Mouse (Mus musculus): ENCODE measurements around the gene Tbc1d1. TPM values are rescaled to one million over a fixed set of nuclear protein-coding genes. Genes with fewer than 3 reads are reported as not detected.

The Tbc1d1 gene
- polyA plus RNA-seq, 1 experiment: 18.5 TPM

DNA sequence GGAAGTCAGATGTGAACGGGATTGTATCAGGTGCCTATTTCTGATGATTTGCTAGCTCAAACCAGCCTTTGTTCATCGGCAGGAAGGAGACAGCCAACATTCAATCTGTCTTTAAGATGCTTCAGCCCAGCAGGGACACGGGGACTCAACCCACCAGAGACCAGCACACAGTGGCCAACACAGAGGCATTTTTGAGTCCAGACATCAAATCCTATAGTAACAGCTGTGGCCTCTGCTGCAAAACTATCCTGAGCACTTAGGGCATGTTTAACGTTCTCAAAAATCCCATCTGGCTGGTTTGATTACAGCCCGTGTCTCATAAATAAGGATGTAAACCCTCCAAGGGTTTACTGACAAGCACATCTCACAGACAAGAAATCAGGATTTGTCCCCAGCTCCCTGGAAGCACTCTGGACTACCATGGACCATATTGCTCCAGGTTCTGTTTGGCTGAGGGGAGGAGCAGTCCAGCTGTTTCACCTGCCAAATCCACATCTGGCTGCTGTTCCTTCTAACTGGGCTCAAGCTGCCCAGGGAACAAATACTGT is 207.8 kb downstream of the Tbc1d1 start:
- no peak overlapping the region for H3K4me3 ChIP-seq (replicated peaks; ENCODE audit: extremely low read depth, low read depth, low read length)
- TF ChIP-seq POLR2A (IDR thresholded peaks at IDR 0.05; ENCODE audit: borderline replicate concordance, extremely low read depth, low read depth, low read length) (no peak), CTCF (IDR thresholded peaks at IDR 0.05; ENCODE audit: insufficient read depth, low read length) (no peak)
- no peak for DNase-seq
- H3K4me1 ChIP-seq (ENCODE audit: control insufficient read depth, insufficient read depth, low read length): peaks cover 36% of the 10 kb centered on the region
- 49% methylated on average over 5 of the region's 5 CpGs for WGBS

DNA sequence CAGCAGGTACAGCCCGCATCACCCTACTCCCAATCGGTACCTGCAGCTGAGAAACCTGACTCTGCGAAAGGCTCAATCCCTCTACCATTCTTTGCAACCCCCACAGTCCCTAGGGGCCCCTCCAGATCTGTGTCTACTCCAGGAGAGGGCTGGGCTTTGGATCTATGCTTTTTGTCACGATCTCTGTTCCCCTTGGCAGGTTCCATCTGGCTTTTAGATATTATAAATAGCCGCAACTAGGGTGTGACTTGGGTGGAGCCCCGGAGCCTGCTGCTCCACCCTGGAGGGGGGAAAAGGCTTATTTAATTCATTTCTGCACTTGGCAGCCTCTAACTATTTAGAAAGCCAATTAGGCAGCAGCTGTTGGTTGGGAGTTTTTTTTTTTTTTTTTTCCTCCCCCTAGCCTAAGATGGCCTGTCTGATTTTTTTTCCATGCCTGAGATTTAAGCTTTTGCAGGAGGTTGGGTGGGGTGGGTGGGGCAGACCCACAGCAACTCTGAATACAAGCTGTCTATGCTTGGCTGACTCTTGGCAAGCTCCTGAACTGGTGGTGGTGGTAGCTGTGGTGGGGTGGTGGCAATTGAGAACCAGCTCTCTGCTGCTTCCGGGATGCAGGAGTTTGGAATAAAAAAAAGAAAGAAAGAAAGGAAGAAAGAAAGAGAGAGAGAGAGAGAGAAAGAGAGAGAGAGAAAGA is 208.5 kb downstream of the Tbc1d1 start:
- 42% methylated on average over 7 of the region's 7 CpGs for WGBS
- no peak for DNase-seq
- Histone ChIP-seq H3K4me1 (ENCODE audit: control insufficient read depth, insufficient read depth, low read length) (peaks cover 31% of the 10 kb centered on the region), H3K4me3 (replicated peaks; ENCODE audit: extremely low read depth, low read depth, low read length) (no peak overlapping the region)
- TF ChIP-seq POLR2A (IDR thresholded peaks at IDR 0.05; ENCODE audit: borderline replicate concordance, extremely low read depth, low read depth, low read length) (no peak), CTCF (IDR thresholded peaks at IDR 0.05; ENCODE audit: insufficient read depth, low read length) (no peak)

DNA sequence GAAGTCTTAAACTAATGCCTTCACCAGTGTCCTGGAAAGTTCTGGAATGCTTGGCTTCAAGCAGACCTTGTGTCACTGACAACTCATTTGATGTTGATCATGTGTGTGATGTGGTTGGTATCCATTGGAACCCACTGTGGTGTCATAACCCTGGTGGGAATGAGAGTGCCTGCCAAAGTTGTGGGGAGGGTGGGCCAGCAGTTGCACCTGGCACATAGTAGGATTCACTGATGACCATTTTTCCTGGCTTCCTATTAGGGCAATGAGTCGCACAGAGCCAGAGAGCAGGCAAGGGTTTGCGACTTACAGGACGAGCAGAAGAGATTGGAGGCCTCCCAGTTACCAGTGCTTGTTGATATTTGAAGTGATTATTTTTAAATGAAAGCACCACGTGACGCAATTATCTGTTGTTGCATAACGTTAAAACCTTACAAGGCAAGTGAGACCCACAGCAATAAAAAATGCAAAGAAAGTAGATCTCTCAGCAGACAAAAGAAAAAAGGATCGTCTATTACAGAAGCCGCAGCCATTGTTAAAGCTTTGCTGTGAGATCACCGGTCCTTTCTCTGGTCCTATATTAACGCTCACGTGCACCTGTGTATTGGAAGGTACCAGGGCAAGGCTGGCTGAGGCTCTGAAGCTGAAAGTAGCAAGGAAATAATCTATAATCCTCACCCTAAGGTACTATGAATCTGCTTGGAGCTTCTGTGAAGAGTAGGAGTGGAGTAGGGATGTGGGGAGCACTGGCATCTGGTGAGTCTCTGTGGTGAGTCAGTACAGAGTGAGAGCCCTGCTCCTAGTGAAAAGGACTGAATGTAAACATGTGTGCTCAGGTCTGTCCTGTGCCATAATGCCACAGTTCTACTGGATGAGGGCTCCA is 209.3 kb downstream of the Tbc1d1 start:
- peaks cover 25% of the 10 kb centered on the region for H3K4me1 ChIP-seq (ENCODE audit: control insufficient read depth, insufficient read depth, low read length)
- no peak overlapping the region for H3K4me3 ChIP-seq (replicated peaks; ENCODE audit: extremely low read depth, low read depth, low read length)
- no peak for DNase-seq
- no peak for TF ChIP-seq CTCF (IDR thresholded peaks at IDR 0.05; ENCODE audit: insufficient read depth, low read length)
- TF ChIP-seq POLR2A (IDR thresholded peaks at IDR 0.05; ENCODE audit: borderline replicate concordance, extremely low read depth, low read depth, low read length): no peak
- 58% methylated on average over 11 of the region's 11 CpGs for WGBS

DNA sequence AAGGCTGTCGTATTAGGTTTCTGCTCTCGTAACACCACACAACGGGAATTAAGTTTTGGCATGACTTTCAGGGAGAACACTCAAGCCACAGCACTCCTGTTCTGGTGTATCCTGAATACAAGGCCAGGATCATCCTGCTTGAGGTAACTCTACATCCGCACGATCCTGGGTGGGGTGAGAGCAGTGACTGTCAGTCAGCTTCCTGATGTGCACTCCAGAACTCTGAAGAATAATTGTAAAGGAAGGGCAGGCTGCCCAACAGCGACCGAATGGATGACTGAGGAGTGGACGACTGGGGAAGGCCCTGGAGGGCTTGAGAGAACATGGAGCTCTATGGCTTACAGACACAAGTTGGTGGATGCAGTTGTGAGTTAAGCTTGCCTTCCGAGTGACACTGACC is 210.0 kb downstream of the Tbc1d1 start:
- TF ChIP-seq CTCF (IDR thresholded peaks at IDR 0.05; ENCODE audit: insufficient read depth, low read length) (no peak), POLR2A (IDR thresholded peaks at IDR 0.05; ENCODE audit: borderline replicate concordance, extremely low read depth, low read depth, low read length) (no peak)
- no peak for DNase-seq
- H3K4me1 ChIP-seq (ENCODE audit: control insufficient read depth, insufficient read depth, low read length): peaks cover 22% of the 10 kb centered on the region
- H3K4me3 ChIP-seq (replicated peaks; ENCODE audit: extremely low read depth, low read depth, low read length): no peak overlapping the region
- 54% methylated on average over 9 of the region's 9 CpGs for WGBS

DNA sequence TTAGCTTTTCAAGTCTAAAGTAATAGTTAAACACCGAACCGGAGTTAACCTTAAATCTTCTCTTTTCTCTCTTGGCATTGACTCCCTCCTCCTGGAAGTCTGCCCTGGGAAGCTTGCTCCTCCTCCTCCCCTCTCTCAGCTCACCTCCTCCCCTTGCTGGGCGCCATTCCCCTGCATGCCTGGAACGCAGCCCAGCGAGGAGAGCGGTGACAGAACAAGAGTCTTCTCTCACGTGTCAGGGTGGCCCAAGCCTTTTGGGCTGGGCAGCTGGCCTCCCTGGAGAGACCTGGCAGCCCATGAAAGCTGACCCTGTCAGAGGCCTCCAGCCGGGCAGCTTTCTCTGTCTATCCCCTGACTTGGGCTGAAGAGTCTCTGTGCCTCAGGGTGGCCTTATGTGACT is 211.3 kb downstream of the Tbc1d1 start:
- 12% methylated on average over 8 of the region's 8 CpGs for WGBS
- DNase-seq: peak; percentile 68
- Histone ChIP-seq H3K4me1 (ENCODE audit: control insufficient read depth, insufficient read depth, low read length) (peaks cover 22% of the 10 kb centered on the region), H3K4me3 (replicated peaks; ENCODE audit: extremely low read depth, low read depth, low read length) (no peak overlapping the region)
- TF ChIP-seq POLR2A (IDR thresholded peaks at IDR 0.05; ENCODE audit: borderline replicate concordance, extremely low read depth, low read depth, low read length) (no peak), CTCF (IDR thresholded peaks at IDR 0.05; ENCODE audit: insufficient read depth, low read length) (no peak)

DNA sequence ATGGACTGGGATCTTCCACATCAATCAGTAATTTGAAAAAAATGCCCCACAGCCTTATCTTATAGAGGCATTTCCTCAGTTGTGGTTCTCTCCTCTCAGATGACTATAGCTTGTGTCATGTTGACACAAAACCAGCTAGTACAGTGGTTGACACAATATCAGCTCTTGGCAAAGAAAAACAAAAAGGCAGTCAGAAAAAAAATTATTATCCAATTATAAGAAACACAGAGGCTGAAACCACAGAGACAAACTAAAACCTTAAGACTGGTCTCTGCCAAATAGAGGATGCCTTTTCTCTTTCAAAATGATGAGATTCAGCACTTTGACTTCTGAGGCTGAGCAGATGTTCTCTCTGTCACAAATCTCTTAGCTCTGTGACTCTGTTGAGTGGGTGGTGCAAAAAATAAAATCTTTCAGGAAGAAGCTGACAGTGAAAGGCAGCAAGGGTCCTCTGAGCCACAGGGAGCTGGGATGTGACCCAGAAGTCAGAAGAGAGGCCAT is 215.3 kb downstream of the Tbc1d1 start:
- DNase-seq: no peak
- Histone ChIP-seq H3K4me3 (replicated peaks; ENCODE audit: extremely low read depth, low read depth, low read length) (no peak overlapping the region), H3K4me1 (ENCODE audit: control insufficient read depth, insufficient read depth, low read length) (peaks cover 16% of the 10 kb centered on the region)
- TF ChIP-seq CTCF (IDR thresholded peaks at IDR 0.05; ENCODE audit: insufficient read depth, low read length) (no peak), POLR2A (IDR thresholded peaks at IDR 0.05; ENCODE audit: borderline replicate concordance, extremely low read depth, low read depth, low read length) (no peak)

DNA sequence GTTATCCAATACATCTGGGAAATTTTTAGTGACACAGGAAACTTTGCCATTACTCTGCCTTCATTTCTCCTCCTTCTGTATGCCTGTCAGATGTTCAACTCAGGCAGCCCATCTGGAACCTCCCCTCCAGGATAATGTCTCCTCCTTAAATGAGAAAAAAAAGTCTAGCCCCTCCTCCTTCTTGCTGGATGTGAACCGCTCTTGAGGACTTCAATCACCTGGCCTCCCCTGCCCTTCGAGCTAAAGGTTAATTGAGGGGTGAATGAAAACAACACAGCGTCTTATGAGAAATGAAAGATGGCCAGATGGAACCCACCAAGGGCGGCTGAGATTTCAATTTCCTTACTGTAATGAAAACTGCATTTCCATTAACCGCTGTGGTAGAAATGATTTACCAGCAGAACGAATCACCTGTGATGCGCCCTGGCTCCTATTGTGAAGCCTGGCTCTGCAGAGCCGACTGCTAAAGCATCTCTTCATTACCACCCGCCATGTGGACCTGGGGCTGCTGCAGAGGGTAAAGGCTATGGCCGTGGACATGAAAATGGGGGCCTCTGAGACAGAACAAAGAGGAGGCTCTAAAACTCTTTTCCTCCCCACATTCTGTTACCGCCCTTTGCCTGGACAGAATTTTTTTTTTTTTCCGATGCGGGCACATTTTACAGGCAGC is 216.3 kb downstream of the Tbc1d1 start:
- TF ChIP-seq CTCF (IDR thresholded peaks at IDR 0.05; ENCODE audit: insufficient read depth, low read length) (no peak), POLR2A (IDR thresholded peaks at IDR 0.05; ENCODE audit: borderline replicate concordance, extremely low read depth, low read depth, low read length) (no peak)
- WGBS: 89% methylated on average over 13 of the region's 13 CpGs
- DNase-seq: no peak
- Histone ChIP-seq H3K4me3 (replicated peaks; ENCODE audit: extremely low read depth, low read depth, low read length) (no peak overlapping the region), H3K4me1 (ENCODE audit: control insufficient read depth, insufficient read depth, low read length) (peaks cover 15% of the 10 kb centered on the region)

DNA sequence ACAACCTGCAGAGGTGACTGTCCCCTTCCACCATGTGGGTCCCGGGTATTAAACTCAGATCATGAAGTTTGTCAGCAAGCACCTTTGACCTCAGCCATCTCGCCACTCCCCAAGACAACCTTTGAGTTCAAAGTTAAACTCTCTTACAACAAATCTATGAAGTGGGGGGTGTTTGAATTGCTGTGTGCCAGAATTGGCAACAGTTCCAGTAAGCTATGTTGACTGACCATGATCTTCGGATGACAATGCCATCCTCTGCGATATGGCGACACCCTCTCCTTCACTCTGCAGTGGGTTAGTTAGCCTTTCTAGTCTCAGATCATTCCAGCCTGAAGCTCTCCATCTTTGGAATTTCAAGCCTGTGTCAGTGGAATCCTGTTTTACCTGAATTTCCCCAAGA is 217.6 kb downstream of the Tbc1d1 start:
- no peak for DNase-seq
- H3K4me1 ChIP-seq (ENCODE audit: control insufficient read depth, insufficient read depth, low read length): peaks cover 13% of the 10 kb centered on the region
- 84% methylated on average over 5 of the region's 5 CpGs for WGBS
- H3K4me3 ChIP-seq (replicated peaks; ENCODE audit: extremely low read depth, low read depth, low read length): no peak overlapping the region
- no peak for TF ChIP-seq CTCF (IDR thresholded peaks at IDR 0.05; ENCODE audit: insufficient read depth, low read length)
- no peak for TF ChIP-seq POLR2A (IDR thresholded peaks at IDR 0.05; ENCODE audit: borderline replicate concordance, extremely low read depth, low read depth, low read length)

DNA sequence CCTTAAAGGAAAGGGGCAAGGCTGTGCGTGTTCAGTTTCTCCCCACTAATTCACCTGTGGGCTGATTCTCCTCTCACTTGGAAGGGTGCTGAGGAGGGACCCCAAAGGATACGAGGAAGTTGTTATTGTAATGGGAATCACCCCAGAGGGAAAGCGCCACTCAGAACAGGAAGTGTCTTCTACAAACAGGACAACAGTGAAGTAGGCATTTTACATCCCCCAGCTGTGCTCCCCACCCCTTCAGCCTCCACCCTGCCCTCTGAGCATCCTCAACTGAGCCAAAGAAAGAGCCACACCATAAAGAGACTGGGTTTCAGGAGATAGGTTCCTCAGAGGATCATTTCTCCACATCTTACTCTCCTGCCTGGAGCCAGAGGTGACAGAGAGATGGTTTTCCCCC is 219.7 kb downstream of the Tbc1d1 start:
- TF ChIP-seq POLR2A (IDR thresholded peaks at IDR 0.05; ENCODE audit: borderline replicate concordance, extremely low read depth, low read depth, low read length): no peak
- no peak for TF ChIP-seq CTCF (IDR thresholded peaks at IDR 0.05; ENCODE audit: insufficient read depth, low read length)
- 20% methylated on average over 3 of the region's 3 CpGs for WGBS

More for the DNA sequence above, 219.7 kb downstream of the Tbc1d1 start:
- Histone ChIP-seq H3K4me1 (ENCODE audit: control insufficient read depth, insufficient read depth, low read length) (peaks cover 23% of the 10 kb centered on the region), H3K4me3 (replicated peaks; ENCODE audit: extremely low read depth, low read depth, low read length) (no peak overlapping the region)
- no peak for DNase-seq

Data from lung, adult 2 months (tissue).